Mouse (Mus musculus) stomach, embryonic 15.5 days (tissue): ENCODE measurements at regions not wholly inside any gene's neighbourhood (a gene's known extent, or its start where the extent isn't known, plus 50 kb on each side); places are given as distances from the start of the nearest gene placed in this dataset.

Experiments used
- ATAC-seq: fragments of 200-750 bp; cut with Nextera tagmentation; 2 replicates; pipeline ENCODE4 v1.8.0; 2017; ENCODE audit warnings: low read depth, moderate number of reproducible peaks, moderate TSS enrichment; ENCODE audit not compliant: insufficient read depth, low FRiP score
- H3K27ac ChIP-seq: fragments of 300-500 bp; sonication (generic); 2 replicates; pipeline ENCODE4 v1.5.1; 2015; ENCODE audit warnings: mild to moderate bottlenecking, inconsistent platforms
- H3K27me3 ChIP-seq: fragments of 300-500 bp; sonication (generic); replicated peaks from 2 replicates; pipeline ENCODE4 v1.6.1; 2015; ENCODE audit warnings: inconsistent platforms
- H3K36me3 ChIP-seq: fragments of 300-500 bp; sonication (generic); 2 replicates; pipeline ENCODE4 v1.6.1; 2015; ENCODE audit warnings: inconsistent platforms
- H3K4me1 ChIP-seq: fragments of 300-500 bp; sonication (generic); 2 replicates; pipeline ENCODE4 v1.6.1; 2015; ENCODE audit warnings: inconsistent platforms
- H3K4me2 ChIP-seq: fragments of 300-500 bp; sonication (generic); 2 replicates; pipeline ENCODE4 v1.6.1; 2015; ENCODE audit warnings: mild to moderate bottlenecking, inconsistent platforms
- H3K4me3 ChIP-seq: fragments of 300-500 bp; sonication (generic); replicated peaks from 2 replicates; pipeline ENCODE4 v1.5.1; 2015; ENCODE audit warnings: inconsistent platforms
- H3K9ac ChIP-seq: fragments of 300-500 bp; sonication (generic); 2 replicates; pipeline ENCODE4 v1.6.1; 2015; ENCODE audit warnings: inconsistent platforms
- H3K9me3 ChIP-seq: fragments of 300-500 bp; sonication (generic); 2 replicates; pipeline ENCODE4 v1.6.1; 2016; ENCODE audit warnings: inconsistent platforms
- WGBS: fragments of 180-500 bp; shearing (Covaris S2); methylation state at CpG from one replicate; pipeline ENCODE4 v1.1.7; 2015; 5-methylcytosine and 5-hydroxymethylcytosine counted together

DNA sequence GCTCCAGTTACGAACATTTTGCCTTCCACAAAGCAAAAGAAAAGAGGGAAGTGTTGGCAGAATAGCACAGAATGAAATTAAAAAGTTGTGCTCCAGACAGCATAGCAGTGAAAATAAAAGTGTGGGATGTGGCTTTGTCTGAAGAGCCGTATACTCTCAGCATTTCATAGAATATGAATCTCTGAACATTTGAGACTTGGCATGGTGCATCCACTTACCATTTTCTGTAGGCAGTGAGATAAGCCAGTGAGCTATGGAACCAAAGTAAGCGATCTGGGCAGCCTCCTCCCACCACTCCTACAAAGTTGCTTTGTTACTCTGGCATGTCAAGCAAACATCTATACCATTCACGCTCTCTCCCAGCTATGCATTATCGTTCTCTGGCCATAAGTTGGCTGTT, 286.0 kb downstream of the Arl4a start:
- 80% methylated on average over 5 of the region's 5 CpGs for WGBS

GRCm38 (mm10) chr12:39742156-39743063, 295.4 kb downstream of the Arl4a start:
- 65% methylated on average over 11 of the region's 11 CpGs for WGBS
- ATAC-seq, result no peak

More for the DNA sequence above, 286.0 kb downstream of the Arl4a start:
- H3K9ac ChIP-seq, result no peak overlapping the region
- no peak overlapping the region for H3K4me3 ChIP-seq
- H3K4me2 ChIP-seq, result no peak overlapping the region
- H3K4me1 ChIP-seq, result no peaks in the 10 kb centered on the region
- H3K27me3 ChIP-seq, result no peaks in the 10 kb centered on the region
- ATAC-seq, result no peak
- no peaks in the 10 kb centered on the region for H3K36me3 ChIP-seq
- no peaks in the 10 kb centered on the region for H3K9me3 ChIP-seq
- no peak overlapping the region for H3K27ac ChIP-seq

GRCm38 (mm10) chr12:39741051-39741847, 296.6 kb downstream of the Arl4a start:
- Histone ChIP-seq H3K4me1 (no peaks in the 10 kb centered on the region), H3K9me3 (no peaks in the 10 kb centered on the region), H3K4me3 (no peak overlapping the region), H3K36me3 (no peaks in the 10 kb centered on the region), H3K27ac (no peak overlapping the region), H3K27me3 (no peaks in the 10 kb centered on the region), H3K4me2 (0 out of 2 replicates have a peak overlapping the region, but pooled peaks have one; percentile 13), H3K9ac (no peak overlapping the region)
- 27% methylated on average over 13 of the region's 13 CpGs for WGBS
- ATAC-seq, result no peak

More at GRCm38 (mm10) chr12:39742156-39743063, 295.4 kb downstream of the Arl4a start:
- Histone ChIP-seq H3K27me3 (no peaks in the 10 kb centered on the region), H3K9me3 (no peaks in the 10 kb centered on the region), H3K4me1 (no peaks in the 10 kb centered on the region), H3K36me3 (no peaks in the 10 kb centered on the region), H3K27ac (no peak overlapping the region), H3K9ac (no peak overlapping the region), H3K4me2 (no peak overlapping the region), H3K4me3 (no peak overlapping the region)

DNA sequence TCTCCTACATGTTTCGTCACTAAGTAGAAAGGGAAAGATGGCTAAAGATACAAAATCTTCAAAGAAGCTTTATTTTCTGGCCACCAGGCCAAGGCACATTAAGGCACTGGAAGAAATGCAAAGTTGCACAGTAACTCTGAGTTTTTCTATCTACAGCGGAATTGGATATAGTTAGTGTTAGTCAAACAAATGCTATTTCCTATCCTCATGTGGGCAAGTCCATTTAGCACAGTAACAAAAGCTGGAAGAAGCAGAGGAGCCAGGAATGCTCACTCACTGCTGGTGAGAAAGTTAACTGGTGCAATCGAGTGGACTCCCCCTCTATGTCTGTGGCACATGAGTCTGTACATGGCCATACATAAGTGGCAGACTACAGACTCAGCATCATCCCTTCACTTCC, 300.9 kb downstream of the Arl4a start:
- 79% methylated on average over 3 of the region's 3 CpGs for WGBS
- Histone ChIP-seq H3K27ac (no peak overlapping the region), H3K4me3 (no peak overlapping the region), H3K4me2 (no peak overlapping the region), H3K9ac (no peak overlapping the region), H3K36me3 (no peaks in the 10 kb centered on the region), H3K4me1 (no peaks in the 10 kb centered on the region), H3K9me3 (no peaks in the 10 kb centered on the region), H3K27me3 (no peaks in the 10 kb centered on the region)
- ATAC-seq, result no peak

DNA sequence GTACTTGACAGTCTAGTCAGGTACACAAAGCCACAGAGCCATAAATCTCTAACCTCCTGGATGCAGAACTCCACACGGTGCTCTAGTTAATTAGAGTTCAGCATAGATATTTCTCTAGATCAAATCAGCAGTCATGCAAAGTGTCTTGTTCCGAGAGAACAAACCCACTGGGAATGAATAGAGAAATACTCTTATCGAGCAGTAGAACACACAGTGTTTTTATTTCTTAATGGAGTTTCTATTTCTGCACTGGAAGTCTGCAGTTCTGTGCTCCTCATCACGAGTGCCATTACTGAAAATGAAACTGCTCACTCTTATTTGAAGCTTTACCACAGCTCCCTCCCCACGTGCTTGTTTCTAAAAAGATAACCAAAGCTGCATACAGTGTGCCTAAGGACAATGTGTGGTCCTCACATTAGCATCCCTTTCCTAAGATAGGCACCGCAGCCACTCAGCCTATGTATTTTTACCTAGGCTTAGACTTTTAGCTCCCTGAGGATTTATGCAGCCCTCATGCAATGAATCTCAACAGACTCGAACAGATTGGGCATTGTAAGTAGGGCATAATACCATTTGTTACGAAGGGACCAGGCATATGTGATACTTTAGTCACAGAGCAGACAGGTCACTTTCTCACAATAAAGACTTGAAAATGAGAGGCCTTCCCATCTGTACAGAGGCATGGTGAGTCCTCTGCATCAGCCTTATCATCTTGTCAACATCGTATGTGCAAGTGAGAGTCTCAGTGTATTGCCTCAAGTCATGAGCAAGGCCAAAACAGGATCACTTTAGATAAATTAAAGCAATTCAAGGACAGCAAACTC, 301.5 kb downstream of the Arl4a start:
- H3K9ac ChIP-seq, result no peak overlapping the region
- H3K4me3 ChIP-seq, result no peak overlapping the region
- WGBS, result 61% methylated on average over 9 of the region's 9 CpGs
- no peaks in the 10 kb centered on the region for H3K36me3 ChIP-seq
- no peak overlapping the region for H3K4me2 ChIP-seq
- no peaks in the 10 kb centered on the region for H3K27me3 ChIP-seq
- ATAC-seq, result no peak
- H3K4me1 ChIP-seq, result no peaks in the 10 kb centered on the region
- H3K9me3 ChIP-seq, result no peaks in the 10 kb centered on the region
- H3K27ac ChIP-seq, result no peak overlapping the region

- Histone ChIP-seq H3K27ac (no peak overlapping the region), H3K4me1 (no peaks in the 10 kb centered on the region), H3K36me3 (no peaks in the 10 kb centered on the region), H3K4me2 (no peak overlapping the region), H3K27me3 (no peaks in the 10 kb centered on the region), H3K9ac (no peak overlapping the region), H3K9me3 (no peaks in the 10 kb centered on the region), H3K4me3 (no peak overlapping the region)
- ATAC-seq, result no peak
- WGBS, result 76% methylated on average over 2 of the region's 2 CpGs
Observed at GRCm38 (mm10) chr12:39734176-39734575, 303.6 kb downstream of the Arl4a start.

- Histone ChIP-seq H3K9ac (no peak overlapping the region), H3K4me1 (no peaks in the 10 kb centered on the region), H3K27me3 (no peaks in the 10 kb centered on the region), H3K36me3 (no peaks in the 10 kb centered on the region), H3K4me2 (no peak overlapping the region), H3K27ac (no peak overlapping the region), H3K4me3 (no peak overlapping the region), H3K9me3 (no peaks in the 10 kb centered on the region)
- ATAC-seq, result no peak
- 74% methylated on average over 3 of the region's 3 CpGs for WGBS
Observed at GRCm38 (mm10) chr12:39731177-39731576, 306.6 kb downstream of the Arl4a start.

DNA sequence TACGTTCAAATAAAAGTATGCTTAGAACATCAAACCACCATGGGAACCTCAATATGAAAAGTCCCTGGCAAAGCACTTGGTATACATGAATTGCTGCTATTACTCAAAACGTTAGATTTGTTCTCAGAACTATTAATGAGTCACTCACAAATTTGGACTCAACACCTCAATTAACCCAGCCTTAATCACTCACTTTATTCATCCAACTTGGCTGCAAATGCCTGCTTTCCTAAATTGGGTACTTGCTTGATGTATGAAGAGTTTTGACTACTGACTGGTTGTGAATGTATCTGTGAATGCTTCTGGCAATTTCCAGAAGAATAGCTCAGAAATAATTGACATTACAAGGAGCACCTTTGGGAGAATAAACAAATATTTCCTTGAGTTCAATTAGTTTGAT, 308.6 kb downstream of the Arl4a start:
- H3K27ac ChIP-seq, result no peak overlapping the region
- no peaks in the 10 kb centered on the region for H3K9me3 ChIP-seq
- H3K27me3 ChIP-seq, result no peaks in the 10 kb centered on the region
- H3K4me1 ChIP-seq, result no peaks in the 10 kb centered on the region
- H3K4me3 ChIP-seq, result no peak overlapping the region
- H3K9ac ChIP-seq, result no peak overlapping the region
- 64% methylated on average over 2 of the region's 2 CpGs for WGBS
- ATAC-seq, result no peak
- H3K36me3 ChIP-seq, result no peaks in the 10 kb centered on the region
- H3K4me2 ChIP-seq, result no peak overlapping the region

DNA sequence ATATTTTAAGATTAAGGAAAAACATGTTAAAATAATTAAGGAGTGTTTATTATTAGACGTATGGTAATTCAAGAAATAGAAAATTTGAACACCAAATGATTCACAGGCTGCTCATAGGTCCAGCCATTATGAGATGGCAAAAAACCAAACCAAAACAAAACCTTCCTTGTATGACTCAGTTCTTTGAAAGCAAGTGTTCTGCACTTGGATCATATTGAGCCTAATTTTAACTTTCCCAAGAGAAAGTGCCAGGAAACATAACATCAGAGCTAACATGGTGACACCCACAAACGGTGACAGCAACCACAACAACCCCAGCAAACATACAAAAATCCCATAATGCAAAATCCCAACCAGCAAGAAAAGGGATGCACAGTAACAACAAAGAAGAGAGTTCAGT, 313.7 kb downstream of the Arl4a start:
- 90% methylated on average over 2 of the region's 2 CpGs for WGBS
- H3K36me3 ChIP-seq, result no peaks in the 10 kb centered on the region
- no peak for ATAC-seq

GRCm38 (mm10) chr12:39715120-39715519, 322.7 kb downstream of the Arl4a start:
- Histone ChIP-seq H3K27me3 (no peaks in the 10 kb centered on the region), H3K27ac (no peak overlapping the region), H3K9me3 (no peaks in the 10 kb centered on the region), H3K4me3 (no peak overlapping the region), H3K4me1 (no peaks in the 10 kb centered on the region), H3K9ac (no peak overlapping the region), H3K4me2 (no peak overlapping the region), H3K36me3 (no peaks in the 10 kb centered on the region)
- WGBS, result 43% methylated on average over 4 of the region's 4 CpGs
- no peak for ATAC-seq

More for the DNA sequence above, 313.7 kb downstream of the Arl4a start:
- Histone ChIP-seq H3K9me3 (no peaks in the 10 kb centered on the region), H3K4me1 (no peaks in the 10 kb centered on the region), H3K9ac (no peak overlapping the region), H3K27ac (no peak overlapping the region), H3K27me3 (no peaks in the 10 kb centered on the region), H3K4me2 (no peak overlapping the region), H3K4me3 (no peak overlapping the region)

GRCm38 (mm10) chr12:39714169-39714794, 323.5 kb downstream of the Arl4a start:
- no peak overlapping the region for H3K27ac ChIP-seq
- H3K27me3 ChIP-seq, result no peaks in the 10 kb centered on the region
- no peaks in the 10 kb centered on the region for H3K36me3 ChIP-seq
- H3K4me1 ChIP-seq, result no peaks in the 10 kb centered on the region
- no peak overlapping the region for H3K4me3 ChIP-seq
- ATAC-seq, result no peak
- H3K4me2 ChIP-seq, result no peak overlapping the region
- 84% methylated on average over 2 of the region's 2 CpGs for WGBS
- H3K9ac ChIP-seq, result no peak overlapping the region
- H3K9me3 ChIP-seq, result no peaks in the 10 kb centered on the region
